Mouse (Mus musculus) lung, postnatal 0 days (tissue): ENCODE data around the gene Abhd8. TPM values are rescaled to one million over a fixed set of nuclear protein-coding genes. Genes with fewer than 3 reads are reported as not detected.
A peak's percentile ranks its signal among the peaks of the same experiment; 100 is the strongest.

ENCODE experiments used
- ATAC-seq: fragments of 200-750 bp; cut with Nextera tagmentation; 2 replicates; pipeline ENCODE4 v1.8.0; 2017; ENCODE audit warnings: moderate library complexity
- DNase-seq: peaks from one replicate; pipeline ENCODE4 v3.0.0-alpha.2; 2016; ENCODE audit warnings: low spot score
- H3K27ac ChIP-seq: fragments of 300-500 bp; sonication (generic); 2 replicates; pipeline ENCODE4 v1.5.1; 2014; ENCODE audit warnings: antibody characterized with exemption, mild to moderate bottlenecking, low read length, mixed read lengths
- H3K27me3 ChIP-seq: fragments of 300-500 bp; sonication (generic); replicated peaks from 2 replicates; pipeline ENCODE4 v1.6.1; 2014; ENCODE audit warnings: low read length, mixed read lengths; ENCODE audit not compliant: insufficient read depth
- H3K36me3 ChIP-seq: fragments of 300-500 bp; sonication (generic); 2 replicates; pipeline ENCODE4 v1.6.1; 2014; ENCODE audit warnings: low read length, mixed read lengths; ENCODE audit not compliant: insufficient read depth
- H3K4me1 ChIP-seq: fragments of 300-500 bp; sonication (generic); 2 replicates; pipeline ENCODE4 v1.6.1; 2014; ENCODE audit warnings: antibody characterized with exemption, low read depth, low read length, mixed read lengths; ENCODE audit not compliant: insufficient read depth
- H3K4me2 ChIP-seq: fragments of 300-500 bp; sonication (generic); replicated peaks from 2 replicates; pipeline ENCODE4 v1.6.1; 2014; ENCODE audit warnings: low read depth, mild to moderate bottlenecking, low read length, moderate library complexity, mixed read lengths
- H3K4me3 ChIP-seq: fragments of 300-500 bp; sonication (generic); 2 replicates; pipeline ENCODE4 v1.5.1; 2014; ENCODE audit warnings: low read depth, low read length
- H3K9ac ChIP-seq: fragments of 300-500 bp; sonication (generic); replicated peaks from 2 replicates; pipeline ENCODE4 v1.6.1; 2014; ENCODE audit warnings: low read depth, mild to moderate bottlenecking
- H3K9me3 ChIP-seq: fragments of 300-500 bp; sonication (generic); 2 replicates; pipeline ENCODE4 v1.6.1; 2016; ENCODE audit warnings: low read length, mixed read lengths
- CTCF ChIP-seq: IDR thresholded peaks from 2 replicates; pipeline ENCODE4 v1.5.1; 2016; ENCODE audit warnings: antibody characterized with exemption, mild to moderate bottlenecking
- EP300 ChIP-seq: IDR thresholded peaks from 2 replicates; pipeline ENCODE4 v1.6.1; 2016; ENCODE audit warnings: antibody characterized with exemption, mild to moderate bottlenecking, control low read depth
- WGBS: fragments of 180-500 bp; shearing (Covaris S2); extraction: QIAGEN DNeasy Blood & Tissue Kit; methylation state at CpG from one replicate; pipeline ENCODE4 v1.1.7; 2014; 5-methylcytosine and 5-hydroxymethylcytosine counted together
- polyA plus RNA-seq: library from polyadenylated mRNA; unstranded; fragments of >200 nt; fragmentation: Nextera tagmentation; extraction: Ambion mirVana; gene quantifications from 2 replicates; pipeline ENCODE4 v1.2.1, GENCODE M21; 2015

Abhd8 gene
- polyA plus RNA-seq, 1 experiment from 2014 or later: 23.8 TPM

GRCm38 (mm10) chr8:71504349-71504748 is 40.9 kb upstream of the Abhd8 start:
- no peak for TF ChIP-seq EP300
- TF ChIP-seq CTCF: no peak
- Histone ChIP-seq H3K9me3 (no peaks in the 10 kb centered on the region), H3K4me2 (no peak overlapping the region), H3K27me3 (peaks cover 11% of the 10 kb centered on the region), H3K36me3 (no peaks in the 10 kb centered on the region), H3K4me1 (0 out of 2 replicates have a peak, but pooled peaks cover under 1% of the 10 kb centered on the region), H3K4me3 (no peak overlapping the region), H3K9ac (no peak overlapping the region), H3K27ac (no peak overlapping the region)
- DNase-seq (no peak), ATAC-seq (no peak)
- WGBS: 89% methylated on average over 4 of the region's 4 CpGs

GRCm38 (mm10) chr8:71498816-71499690 is 35.6 kb upstream of the Abhd8 start:
- peaks cover 13% of the 10 kb centered on the region for H3K4me1 ChIP-seq
- no peak overlapping the region for H3K9ac ChIP-seq
- ATAC-seq (peak; percentile 47), DNase-seq (peak; percentile 64)
- H3K27me3 ChIP-seq: no peaks in the 10 kb centered on the region
- no peaks in the 10 kb centered on the region for H3K9me3 ChIP-seq
- H3K36me3 ChIP-seq: no peaks in the 10 kb centered on the region
- H3K4me2 ChIP-seq: no peak overlapping the region
- no peak overlapping the region for H3K4me3 ChIP-seq
- H3K27ac ChIP-seq: peak overlapping the region; percentile 65
- TF ChIP-seq CTCF (0 out of 2 replicates have a peak, but pooled peaks have one; percentile 13), EP300 (no peak)
- WGBS: 26% methylated on average over 13 of the region's 16 CpGs

GRCm38 (mm10) chr8:71497881-71498501 is 34.5 kb upstream of the Abhd8 start:
- Histone ChIP-seq H3K4me2 (0 out of 2 replicates have a peak overlapping the region, but pooled peaks have one; percentile 5), H3K9me3 (no peaks in the 10 kb centered on the region), H3K27ac (peak overlapping the region; percentile 52), H3K36me3 (no peaks in the 10 kb centered on the region), H3K27me3 (no peaks in the 10 kb centered on the region), H3K4me1 (peaks cover 13% of the 10 kb centered on the region), H3K9ac (no peak overlapping the region), H3K4me3 (no peak overlapping the region)
- TF ChIP-seq CTCF (0 out of 2 replicates have a peak, but pooled peaks have one; percentile 0), EP300 (0 out of 2 replicates have a peak, but pooled peaks have one; percentile 33)
- WGBS: 19% methylated on average over 13 of the region's 15 CpGs
- DNase-seq: peak; percentile 57
- peak; percentile 48 for ATAC-seq

- no peak overlapping the region for H3K9ac ChIP-seq
- peaks cover 13% of the 10 kb centered on the region for H3K4me1 ChIP-seq
- WGBS: 88% methylated on average over 1 of the region's 1 CpGs
- H3K27me3 ChIP-seq: no peaks in the 10 kb centered on the region
- TF ChIP-seq EP300 (no peak), CTCF (no peak)
- no peak for ATAC-seq
- H3K9me3 ChIP-seq: no peaks in the 10 kb centered on the region
- DNase-seq: no peak
- no peak overlapping the region for H3K4me2 ChIP-seq
- H3K36me3 ChIP-seq: peaks cover 5% of the 10 kb centered on the region; the same call in 1 of the 2 replicates
- peak overlapping the region; percentile 58; the same call in 1 of the 2 replicates for H3K27ac ChIP-seq
- no peak overlapping the region for H3K4me3 ChIP-seq
Observed at GRCm38 (mm10) chr8:71497077-71497645, 33.7 kb upstream of the Abhd8 start.

- Histone ChIP-seq H3K4me3 (no peak overlapping the region), H3K9ac (no peak overlapping the region), H3K9me3 (no peaks in the 10 kb centered on the region), H3K4me2 (no peak overlapping the region), H3K4me1 (peaks cover 13% of the 10 kb centered on the region), H3K27ac (peak overlapping the region; percentile 58), H3K36me3 (peaks cover 9% of the 10 kb centered on the region; the same call in 1 of the 2 replicates), H3K27me3 (no peaks in the 10 kb centered on the region)
- DNase-seq: peak; percentile 76
- ATAC-seq: peak; percentile 69
- TF ChIP-seq CTCF (peak; percentile 70), EP300 (peak; percentile 83)
- 34% methylated on average over 11 of the region's 11 CpGs for WGBS
Observed at GRCm38 (mm10) chr8:71496481-71496880, 33.0 kb upstream of the Abhd8 start.

- no peak for TF ChIP-seq CTCF
- no peak for TF ChIP-seq EP300
- no peak overlapping the region for H3K9ac ChIP-seq
- H3K27me3 ChIP-seq: no peaks in the 10 kb centered on the region
- H3K9me3 ChIP-seq: no peaks in the 10 kb centered on the region
- WGBS: 66% methylated on average over 5 of the region's 5 CpGs
- peaks cover 13% of the 10 kb centered on the region for H3K4me1 ChIP-seq
- no peak overlapping the region for H3K4me3 ChIP-seq
- peak overlapping the region; percentile 58; the same call in 1 of the 2 replicates for H3K27ac ChIP-seq
- DNase-seq: no peak
- no peak overlapping the region for H3K4me2 ChIP-seq
- no peak for ATAC-seq
- H3K36me3 ChIP-seq: peaks cover 9% of the 10 kb centered on the region; the same call in 1 of the 2 replicates
Observed at GRCm38 (mm10) chr8:71495811-71496210, 32.4 kb upstream of the Abhd8 start.
